Mouse (Mus musculus): ENCODE data around the gene Tmem169.
"Not testable (repeated sequence)": the region's sequence is repeated elsewhere in the genome, so short reads cannot be mapped to it uniquely, and the experiment has no call there.

The Tmem169 gene

GRCm38 (mm10) chr1:72283992-72284485, at the start of gene Tmem169, which contains the start of gene Pecr:
Gene Tmem169, plus strand, starts transcription at chr1:72284369.
Gene Pecr, minus strand, starts transcription at chr1:72284314.
- DNase-seq = peak; percentile 91

GRCm38 (mm10) chr1:72236363-72237006, 47.7 kb upstream of the Tmem169 start:
- DNase-seq = peak; percentile 71

- DNase-seq = no peak
Measured at GRCm38 (mm10) chr1:72237007-72237775, 47.0 kb upstream of the Tmem169 start.

- DNase-seq = no peak
Measured at GRCm38 (mm10) chr1:72238016-72238580, 46.1 kb upstream of the Tmem169 start.

- not testable (repeated sequence) for DNase-seq
Measured at GRCm38 (mm10) chr1:72239113-72239512, 45.1 kb upstream of the Tmem169 start.

- no peak for DNase-seq
Measured at GRCm38 (mm10) chr1:72242581-72243143, 41.5 kb upstream of the Tmem169 start.

- peak; percentile 96 for DNase-seq
Measured at GRCm38 (mm10) chr1:72243656-72244316, 40.4 kb upstream of the Tmem169 start.

- DNase-seq = no peak
Measured at GRCm38 (mm10) chr1:72244317-72245036, 39.7 kb upstream of the Tmem169 start.

GRCm38 (mm10) chr1:72248226-72248737, 35.9 kb upstream of the Tmem169 start:
- DNase-seq = not testable (repeated sequence)

- no peak for DNase-seq
Measured at GRCm38 (mm10) chr1:72251806-72252205, 32.4 kb upstream of the Tmem169 start.

GRCm38 (mm10) chr1:72253881-72254491, 30.2 kb upstream of the Tmem169 start:
- no peak for DNase-seq

GRCm38 (mm10) chr1:72254545-72255061, 29.6 kb upstream of the Tmem169 start:
- DNase-seq = peak; percentile 85

GRCm38 (mm10) chr1:72255062-72255853, 28.9 kb upstream of the Tmem169 start:
- peak; percentile 21 for DNase-seq

- DNase-seq = no peak
Measured at GRCm38 (mm10) chr1:72255854-72256175, 28.4 kb upstream of the Tmem169 start.

- DNase-seq = no peak
Measured at GRCm38 (mm10) chr1:72256381-72257256, 27.6 kb upstream of the Tmem169 start.

GRCm38 (mm10) chr1:72263099-72263498, 21.1 kb upstream of the Tmem169 start:
- no peak for DNase-seq

GRCm38 (mm10) chr1:72278085-72278484, 6.1 kb upstream of the Tmem169 start:
- DNase-seq = no peak

GRCm38 (mm10) chr1:72282604-72283003, 1.6 kb upstream of the Tmem169 start:
- DNase-seq = no peak

- DNase-seq = no peak
Measured at GRCm38 (mm10) chr1:72284539-72284938, 370 bp downstream of the Tmem169 start.
